Mouse (Mus musculus): ENCODE results near the gene Egfl7. TPM values are rescaled to one million over a fixed set of nuclear protein-coding genes. Genes with fewer than 3 reads are reported as not detected.

The Egfl7 gene
- polyA plus RNA-seq, 1 experiment: 96.8 TPM

GRCm38 (mm10) chr2:26573807-26574206 lies 6.0 kb upstream of the Egfl7 start:
- Histone ChIP-seq H3K4me3 (ENCODE audit: low read depth, low read length) (no peak overlapping the region), H3K36me3 (ENCODE audit: control insufficient read depth, insufficient read depth, low read length) (no peaks in the 10 kb centered on the region), H3K27me3 (ENCODE audit: control insufficient read depth, insufficient read depth, low read length) (no peaks in the 10 kb centered on the region), H3K4me1 (ENCODE audit: control insufficient read depth, insufficient read depth, insufficient read length, low read length) (peaks cover 2% of the 10 kb centered on the region; the same call in 1 of the 2 replicates), H3K27ac (ENCODE audit: insufficient read depth, low read depth, low read length) (no peak overlapping the region; the same call in 1 of the 2 replicates)
- TF ChIP-seq CTCF (IDR thresholded peaks at IDR 0.05; ENCODE audit: extremely low read depth, insufficient read length, insufficient replicate concordance, low read depth, low read length): no peak
- TF ChIP-seq POLR2A (IDR thresholded peaks at IDR 0.05; ENCODE audit: low read depth, low read length): no peak
- WGBS: 21% methylated on average over 5 of the region's 5 CpGs

GRCm38 (mm10) chr2:26574862-26575261 lies 5.0 kb upstream of the Egfl7 start:
- peaks cover 2% of the 10 kb centered on the region; the same call in 1 of the 2 replicates for H3K4me1 ChIP-seq (ENCODE audit: control insufficient read depth, insufficient read depth, insufficient read length, low read length)
- no peaks in the 10 kb centered on the region for H3K27me3 ChIP-seq (ENCODE audit: control insufficient read depth, insufficient read depth, low read length)
- no peak overlapping the region for H3K27ac ChIP-seq (ENCODE audit: insufficient read depth, low read depth, low read length)
- no peak for TF ChIP-seq POLR2A (IDR thresholded peaks at IDR 0.05; ENCODE audit: low read depth, low read length)
- TF ChIP-seq CTCF (IDR thresholded peaks at IDR 0.05; ENCODE audit: extremely low read depth, insufficient read length, insufficient replicate concordance, low read depth, low read length): no peak
- 72% methylated on average over 5 of the region's 5 CpGs for WGBS
- no peak overlapping the region for H3K4me3 ChIP-seq (ENCODE audit: low read depth, low read length)
- no peaks in the 10 kb centered on the region for H3K36me3 ChIP-seq (ENCODE audit: control insufficient read depth, insufficient read depth, low read length)

GRCm38 (mm10) chr2:26575378-26575777 lies 4.4 kb upstream of the Egfl7 start:
- WGBS: 87% methylated on average over 1 of the region's 1 CpGs
- H3K4me3 ChIP-seq (ENCODE audit: low read depth, low read length): no peak overlapping the region
- no peak overlapping the region; the same call in 1 of the 2 replicates for H3K27ac ChIP-seq (ENCODE audit: insufficient read depth, low read depth, low read length)
- no peaks in the 10 kb centered on the region for H3K36me3 ChIP-seq (ENCODE audit: control insufficient read depth, insufficient read depth, low read length)
- no peaks in the 10 kb centered on the region for H3K27me3 ChIP-seq (ENCODE audit: control insufficient read depth, insufficient read depth, low read length)
- no peak for TF ChIP-seq POLR2A (IDR thresholded peaks at IDR 0.05; ENCODE audit: low read depth, low read length)
- TF ChIP-seq CTCF (IDR thresholded peaks at IDR 0.05; ENCODE audit: extremely low read depth, insufficient read length, insufficient replicate concordance, low read depth, low read length): no peak
- peaks cover 2% of the 10 kb centered on the region; the same call in 1 of the 2 replicates for H3K4me1 ChIP-seq (ENCODE audit: control insufficient read depth, insufficient read depth, insufficient read length, low read length)

GRCm38 (mm10) chr2:26575865-26576264 lies 3.9 kb upstream of the Egfl7 start:
- H3K4me1 ChIP-seq (ENCODE audit: control insufficient read depth, insufficient read depth, insufficient read length, low read length): peaks cover 2% of the 10 kb centered on the region; the same call in 1 of the 2 replicates
- WGBS: 82% methylated on average over 4 of the region's 4 CpGs
- no peak for TF ChIP-seq POLR2A (IDR thresholded peaks at IDR 0.05; ENCODE audit: low read depth, low read length)
- no peak for TF ChIP-seq CTCF (IDR thresholded peaks at IDR 0.05; ENCODE audit: extremely low read depth, insufficient read length, insufficient replicate concordance, low read depth, low read length)
- H3K27me3 ChIP-seq (ENCODE audit: control insufficient read depth, insufficient read depth, low read length): no peaks in the 10 kb centered on the region
- H3K27ac ChIP-seq (ENCODE audit: insufficient read depth, low read depth, low read length): no peak overlapping the region; the same call in 1 of the 2 replicates
- H3K36me3 ChIP-seq (ENCODE audit: control insufficient read depth, insufficient read depth, low read length): no peaks in the 10 kb centered on the region
- H3K4me3 ChIP-seq (ENCODE audit: low read depth, low read length): no peak overlapping the region

GRCm38 (mm10) chr2:26576462-26576861 lies 3.4 kb upstream of the Egfl7 start:
- Histone ChIP-seq H3K4me1 (ENCODE audit: control insufficient read depth, insufficient read depth, insufficient read length, low read length) (peaks cover 2% of the 10 kb centered on the region; the same call in 1 of the 2 replicates), H3K27me3 (ENCODE audit: control insufficient read depth, insufficient read depth, low read length) (no peaks in the 10 kb centered on the region), H3K4me3 (ENCODE audit: low read depth, low read length) (no peak overlapping the region), H3K36me3 (ENCODE audit: control insufficient read depth, insufficient read depth, low read length) (no peaks in the 10 kb centered on the region), H3K27ac (ENCODE audit: insufficient read depth, low read depth, low read length) (peak overlapping the region; percentile 45; the same call in 1 of the 2 replicates)
- no peak for TF ChIP-seq CTCF (IDR thresholded peaks at IDR 0.05; ENCODE audit: extremely low read depth, insufficient read length, insufficient replicate concordance, low read depth, low read length)
- 59% methylated on average over 4 of the region's 4 CpGs for WGBS

- Histone ChIP-seq H3K27ac (ENCODE audit: insufficient read depth, low read depth, low read length) (no peak overlapping the region; the same call in 1 of the 2 replicates), H3K27me3 (ENCODE audit: control insufficient read depth, insufficient read depth, low read length) (no peaks in the 10 kb centered on the region), H3K4me1 (ENCODE audit: control insufficient read depth, insufficient read depth, insufficient read length, low read length) (no peaks in the 10 kb centered on the region), H3K4me3 (ENCODE audit: low read depth, low read length) (no peak overlapping the region), H3K36me3 (ENCODE audit: control insufficient read depth, insufficient read depth, low read length) (no peaks in the 10 kb centered on the region)
- TF ChIP-seq CTCF (IDR thresholded peaks at IDR 0.05; ENCODE audit: extremely low read depth, insufficient read length, insufficient replicate concordance, low read depth, low read length) (no peak), POLR2A (IDR thresholded peaks at IDR 0.05; ENCODE audit: low read depth, low read length) (no peak)
- WGBS: 71% methylated on average over 6 of the region's 6 CpGs
Measured at GRCm38 (mm10) chr2:26578369-26578768, 1.4 kb upstream of the Egfl7 start.

GRCm38 (mm10) chr2:26580751-26581150 lies 937 bp downstream of the Egfl7 start:
- whole genome bisulfite sequencing: 89% methylated on average over 5 of the region's 5 CpGs
- Histone ChIP-seq H3K4me1 (ENCODE audit: control insufficient read depth, insufficient read depth, insufficient read length, low read length) (no peaks in the 10 kb centered on the region), H3K27ac (ENCODE audit: insufficient read depth, low read depth, low read length) (0 out of 2 replicates have a peak overlapping the region, but pooled peaks have one; percentile 10), H3K27me3 (ENCODE audit: control insufficient read depth, insufficient read depth, low read length) (no peaks in the 10 kb centered on the region), H3K4me3 (ENCODE audit: low read depth, low read length) (no peak overlapping the region), H3K36me3 (ENCODE audit: control insufficient read depth, insufficient read depth, low read length) (no peaks in the 10 kb centered on the region)
- TF ChIP-seq POLR2A (IDR thresholded peaks at IDR 0.05; ENCODE audit: low read depth, low read length) (no peak), CTCF (IDR thresholded peaks at IDR 0.05; ENCODE audit: extremely low read depth, insufficient read length, insufficient replicate concordance, low read depth, low read length) (no peak)

Measured in small intestine, adult 2 months (tissue).